Mouse (Mus musculus) spleen, adult 2 months (tissue): ENCODE measurements around the gene Mn1.

Experiments used
- CTCF ChIP-seq: fragments of 200-500 bp; IDR thresholded peaks from 2 replicates; pipeline ENCODE4 v1.5.1; 2011; ENCODE audit warnings: mild to moderate bottlenecking, inconsistent platforms; ENCODE audit not compliant: insufficient read depth, insufficient read length, insufficient replicate concordance; ENCODE audit errors: extremely low read depth
- POLR2A ChIP-seq: fragments of 200-500 bp; IDR thresholded peaks from 2 replicates; pipeline ENCODE4 v1.6.1; 2011; ENCODE audit warnings: low read depth, low read length, inconsistent platforms

DNA sequence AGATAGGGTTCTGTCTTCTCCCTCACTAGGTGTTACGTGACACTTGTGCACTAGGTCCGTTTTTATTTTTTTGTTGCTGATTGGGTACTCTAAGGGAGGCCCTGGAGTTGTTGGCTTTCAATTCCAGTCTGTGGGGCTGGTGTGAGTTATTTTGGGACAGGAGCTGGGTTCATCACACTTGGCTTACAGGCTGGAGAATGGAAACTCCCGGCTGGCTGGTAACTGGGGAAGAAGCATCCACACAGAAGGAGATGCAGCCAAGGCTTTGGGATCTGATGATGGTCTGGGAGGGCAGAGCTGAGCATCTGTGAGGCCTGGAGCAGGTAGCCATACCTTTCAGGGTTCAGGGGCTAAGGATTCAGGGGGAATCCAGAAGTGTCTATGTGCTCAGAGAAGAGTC is 6.5 kb upstream of the Mn1 start:
- TF ChIP-seq CTCF (no peak), POLR2A (no peak)
